Mouse (Mus musculus) ES-E14 (cell line): ENCODE data around the gene Bpifb6.

ENCODE experiments used
- HCFC1 ChIP-seq: IDR thresholded peaks from 2 replicates; pipeline ENCODE4 v1.6.1; 2012; ENCODE audit warnings: low read length, inconsistent platforms, borderline replicate concordance; ENCODE audit not compliant: insufficient read depth
- MAFK ChIP-seq: IDR thresholded peaks from 2 replicates; pipeline ENCODE4 v1.6.1; 2014; ENCODE audit warnings: mild to moderate bottlenecking, low read depth, low read length, inconsistent platforms; ENCODE audit not compliant: insufficient read depth

- TF ChIP-seq HCFC1 (no peak), MAFK (no peak)
Measured at GRCm38 (mm10) chr2:153874745-153875144, 25.4 kb upstream of the Bpifb6 start, which contains the start of gene Bpifb2.
